Mouse (Mus musculus): ENCODE measurements around the gene Psma6.

- TF ChIP-seq CTCF (IDR thresholded peaks at IDR 0.05; ENCODE audit: low read depth) (no peak), EP300 (IDR thresholded peaks at IDR 0.05; ENCODE audit: low read depth) (no peak)
Measured at GRCm38 (mm10) chr12:55386456-55386855, 2.4 kb downstream of the Psma6 start.

All from liver, postnatal 0 days (tissue).